Mouse (Mus musculus) erythroblast, embryonic 14.5 days (primary cell): Measurements from ENCODE around the gene Fsd1. TPM values are rescaled to one million over a fixed set of nuclear protein-coding genes. Genes with fewer than 3 reads are reported as not detected.

ENCODE experiments used
- H3K27me3 ChIP-seq: 2 replicates; pipeline ENCODE4 v1.6.1; 2012; ENCODE audit warnings: inconsistent platforms; ENCODE audit not compliant: control insufficient read depth
- H3K36me3 ChIP-seq: 2 replicates; pipeline ENCODE4 v1.6.1; 2012; ENCODE audit warnings: mild to moderate bottlenecking, inconsistent platforms; ENCODE audit not compliant: control insufficient read depth
- H3K4me1 ChIP-seq: 2 replicates; pipeline ENCODE4 v1.6.1; 2012; ENCODE audit warnings: inconsistent platforms; ENCODE audit not compliant: control insufficient read depth
- H3K4me3 ChIP-seq: replicated peaks from 2 replicates; pipeline ENCODE3; 2012; ENCODE audit warnings: moderate library complexity, mild to moderate bottlenecking, inconsistent platforms
- H3K9me3 ChIP-seq: 2 replicates; pipeline ENCODE4 v1.6.1; 2012; ENCODE audit warnings: low read length, inconsistent platforms, mixed read lengths; ENCODE audit not compliant: control insufficient read depth
- GATA1 ChIP-seq: IDR thresholded peaks from 2 replicates; pipeline ENCODE4 v1.6.1; 2012; ENCODE audit warnings: low read length, inconsistent platforms, mixed read lengths
- TAL1 ChIP-seq: IDR thresholded peaks from 3 replicates; pipeline ENCODE4 v1.6.1; 2012; ENCODE audit warnings: low read length, inconsistent platforms, mixed read lengths
- polyA plus RNA-seq: library from polyadenylated mRNA; stranded (reverse); fragments of >175 nt; gene quantifications from 2 replicates; pipeline ENCODE4 v1.2.3, GENCODE M21; 2012

The Fsd1 gene
- polyA plus RNA-seq, 1 experiment = not detected

DNA sequence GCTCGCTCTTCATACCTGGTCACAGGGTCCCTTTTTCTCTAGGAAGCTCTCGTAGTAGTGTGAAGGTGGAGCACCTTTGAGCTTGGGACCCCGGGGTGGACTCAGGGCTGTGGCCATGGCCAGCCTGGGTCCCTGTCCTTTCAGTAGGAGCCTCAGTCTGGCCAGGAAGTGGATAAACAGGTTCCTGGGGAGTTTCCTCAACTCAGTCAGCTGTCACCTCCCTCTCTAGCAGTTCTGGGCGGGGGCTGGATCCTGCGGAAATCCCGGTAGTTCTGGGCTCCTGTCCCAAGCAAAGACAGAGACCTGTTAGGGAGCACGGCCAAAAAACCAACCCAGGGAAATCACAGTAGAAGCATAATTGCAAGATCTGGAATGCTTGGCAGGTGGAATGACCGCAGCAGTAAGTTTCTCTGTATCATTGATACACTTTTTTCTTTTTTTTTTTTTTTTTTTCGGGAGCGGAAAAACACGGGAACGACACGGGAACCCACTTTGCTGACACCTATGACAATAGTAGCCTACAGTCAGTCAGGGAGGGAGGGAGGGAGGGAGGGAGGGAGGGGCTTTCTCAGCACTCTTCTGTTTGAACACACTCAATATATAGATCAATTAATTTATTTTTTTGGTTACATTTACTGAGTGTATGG, 19.2 kb downstream of the Fsd1 start, which contains the start of the genes Stap2 and Mpnd:
Gene Stap2 (minus strand): TSS at position 170 of the 647 bp plus-strand sequence.
Gene Mpnd (plus strand): TSS at position 297 of the 647 bp plus-strand sequence.
- Histone ChIP-seq H3K27me3 (peaks cover 12% of the 10 kb centered on the region), H3K9me3 (no peaks in the 10 kb centered on the region), H3K36me3 (no peaks in the 10 kb centered on the region), H3K4me1 (peaks cover 33% of the 10 kb centered on the region), H3K4me3 (peak within 1 kb of the TSS; percentile 4)
- no peak for TF ChIP-seq TAL1
- no peak for TF ChIP-seq GATA1

DNA sequence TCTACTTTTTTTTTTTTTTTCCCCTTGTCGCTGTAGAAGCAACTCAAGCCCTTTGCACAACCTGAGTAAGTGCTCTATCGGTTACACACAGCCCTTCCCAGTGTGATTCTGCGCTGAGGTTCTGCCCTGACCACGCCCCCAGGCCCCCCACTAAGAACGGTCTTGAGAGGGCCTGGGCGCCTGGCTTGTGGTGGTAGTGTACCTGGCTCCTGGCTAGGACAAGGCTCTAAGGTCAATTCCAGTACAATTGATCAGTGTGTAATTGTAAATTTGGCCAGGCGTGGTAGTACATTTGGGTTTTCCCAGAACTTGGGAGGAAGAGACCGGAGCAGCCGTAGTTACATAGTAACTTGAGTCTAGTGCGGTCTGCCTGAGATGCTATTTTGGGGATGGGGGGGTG, 20.6 kb downstream of the Fsd1 start:
- Histone ChIP-seq H3K27me3 (peaks cover 11% of the 10 kb centered on the region), H3K4me3 (no peak overlapping the region), H3K9me3 (no peaks in the 10 kb centered on the region), H3K36me3 (peaks cover 6% of the 10 kb centered on the region; the same call in 1 of the 2 replicates), H3K4me1 (peaks cover 37% of the 10 kb centered on the region)
- no peak for TF ChIP-seq GATA1
- no peak for TF ChIP-seq TAL1

DNA sequence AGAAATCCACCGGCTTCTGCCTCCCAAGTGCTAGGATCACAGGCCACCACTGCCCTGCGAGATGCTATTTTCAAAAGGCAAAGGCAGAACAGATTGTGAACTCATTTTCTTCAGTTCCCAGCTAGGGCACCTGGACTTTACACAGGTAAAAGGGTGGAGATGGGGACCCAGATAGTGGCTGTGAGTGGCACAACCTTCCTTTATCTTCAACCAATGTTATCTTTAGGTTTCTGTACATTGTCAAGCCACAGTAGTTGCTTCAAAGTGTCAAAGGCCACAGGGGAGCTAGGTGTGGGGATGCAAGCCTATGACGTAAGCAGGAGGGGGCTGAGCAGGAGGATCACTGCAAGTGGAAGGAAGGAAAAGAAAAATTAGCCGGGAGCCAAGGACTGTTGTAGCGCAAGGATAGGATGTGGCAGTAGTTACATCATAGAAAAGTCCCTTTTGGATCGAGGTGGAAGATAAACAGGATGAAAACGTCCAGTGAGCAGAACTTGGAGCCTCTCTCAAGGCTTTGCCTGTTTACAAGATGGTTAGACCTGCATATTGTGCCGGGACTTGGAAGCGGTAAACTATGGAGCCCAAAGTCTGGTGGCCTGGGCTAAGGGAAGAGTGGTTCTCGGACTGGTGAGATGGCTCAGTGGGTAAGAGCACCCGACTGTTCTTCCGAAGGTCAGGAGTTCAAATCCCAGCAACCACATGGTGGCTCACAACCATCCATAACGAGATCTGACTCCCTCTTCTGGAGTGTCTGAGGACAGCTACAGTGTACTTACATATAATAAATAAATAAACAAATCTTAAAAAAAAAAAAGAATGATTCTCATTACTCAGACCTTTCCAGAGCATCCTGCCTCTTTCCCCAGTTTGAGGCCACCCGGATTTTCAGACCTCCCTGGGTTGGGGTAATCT, 21.4 kb downstream of the Fsd1 start:
- peaks cover 11% of the 10 kb centered on the region for H3K27me3 ChIP-seq
- no peaks in the 10 kb centered on the region for H3K9me3 ChIP-seq
- peak overlapping the region; percentile 87 for H3K4me3 ChIP-seq
- H3K36me3 ChIP-seq = peaks cover 11% of the 10 kb centered on the region
- TF ChIP-seq GATA1 (no peak), TAL1 (no peak)
- peaks cover 37% of the 10 kb centered on the region for H3K4me1 ChIP-seq

- H3K4me3 ChIP-seq = peak overlapping the region; percentile 87
- no peaks in the 10 kb centered on the region for H3K9me3 ChIP-seq
- H3K27me3 ChIP-seq = peaks cover 11% of the 10 kb centered on the region
- TF ChIP-seq GATA1 (peak; percentile 68), TAL1 (no peak)
- peaks cover 13% of the 10 kb centered on the region for H3K36me3 ChIP-seq
- H3K4me1 ChIP-seq = peaks cover 37% of the 10 kb centered on the region
Observed at GRCm38 (mm10) chr17:56008356-56009087, 22.2 kb downstream of the Fsd1 start.

GRCm38 (mm10) chr17:56009088-56009961, 23.0 kb downstream of the Fsd1 start:
- H3K36me3 ChIP-seq = peaks cover 13% of the 10 kb centered on the region
- TF ChIP-seq TAL1 (no peak), GATA1 (no peak)
- H3K9me3 ChIP-seq = no peaks in the 10 kb centered on the region
- peaks cover 11% of the 10 kb centered on the region for H3K27me3 ChIP-seq
- H3K4me1 ChIP-seq = peaks cover 37% of the 10 kb centered on the region
- H3K4me3 ChIP-seq = peak overlapping the region; percentile 87

GRCm38 (mm10) chr17:56009962-56010240, 23.6 kb downstream of the Fsd1 start:
- Histone ChIP-seq H3K4me3 (peak overlapping the region; percentile 87), H3K9me3 (no peaks in the 10 kb centered on the region), H3K36me3 (peaks cover 16% of the 10 kb centered on the region), H3K4me1 (peaks cover 37% of the 10 kb centered on the region), H3K27me3 (peaks cover 6% of the 10 kb centered on the region)
- no peak for TF ChIP-seq GATA1
- TF ChIP-seq TAL1 = no peak

GRCm38 (mm10) chr17:56010255-56010654, 23.9 kb downstream of the Fsd1 start:
- H3K36me3 ChIP-seq = peaks cover 19% of the 10 kb centered on the region
- peaks cover 37% of the 10 kb centered on the region for H3K4me1 ChIP-seq
- peaks cover 3% of the 10 kb centered on the region for H3K27me3 ChIP-seq
- no peak for TF ChIP-seq TAL1
- no peak for TF ChIP-seq GATA1
- H3K9me3 ChIP-seq = no peaks in the 10 kb centered on the region
- H3K4me3 ChIP-seq = peak overlapping the region; percentile 87

DNA sequence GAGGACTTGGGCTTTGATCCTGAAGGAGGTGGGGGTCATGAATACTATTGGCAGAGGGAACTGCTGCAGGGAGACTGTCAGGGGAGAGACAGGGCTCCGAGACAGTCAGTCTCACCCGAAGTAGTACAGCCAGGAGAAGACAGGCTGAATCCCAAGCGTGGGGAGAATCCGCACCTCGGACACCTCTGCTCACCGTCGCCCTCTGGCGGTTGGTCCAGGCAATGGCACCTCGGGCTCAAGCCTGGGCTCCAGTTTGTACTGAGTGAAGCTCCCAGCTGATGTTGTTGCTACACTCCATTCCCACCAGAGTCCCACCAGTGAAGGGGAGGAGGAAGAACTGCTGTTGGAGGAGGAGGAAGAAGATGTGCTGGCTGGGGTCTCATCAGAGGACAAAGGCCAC, 24.4 kb downstream of the Fsd1 start:
- TF ChIP-seq GATA1 = no peak
- no peak for TF ChIP-seq TAL1
- H3K9me3 ChIP-seq = no peaks in the 10 kb centered on the region
- no peak overlapping the region for H3K4me3 ChIP-seq
- peaks cover 37% of the 10 kb centered on the region for H3K4me1 ChIP-seq
- peaks cover 23% of the 10 kb centered on the region for H3K36me3 ChIP-seq
- H3K27me3 ChIP-seq = no peaks in the 10 kb centered on the region
